Mouse (Mus musculus): ENCODE measurements at regions not wholly inside any gene's neighbourhood (a gene's known extent, or its start where the extent isn't known, plus 50 kb on each side); places are given as distances from the start of the nearest gene placed in this dataset.

- Histone ChIP-seq H3K9me3 (ENCODE audit: low read length) (no peaks in the 10 kb centered on the region), H3K4me2 (ENCODE audit: low read depth, low read length) (no peak overlapping the region), H3K4me3 (ENCODE audit: low read length) (no peak overlapping the region), H3K36me3 (ENCODE audit: insufficient read depth, low read length) (no peaks in the 10 kb centered on the region), H3K4me1 (ENCODE audit: insufficient read depth, low read length) (no peaks in the 10 kb centered on the region), H3K9ac (replicated peaks; ENCODE audit: low read length) (no peak overlapping the region), H3K27me3 (ENCODE audit: insufficient read depth, low read length) (no peaks in the 10 kb centered on the region), H3K27ac (no peak overlapping the region)
- ATAC-seq (no peak), DNase-seq (ENCODE audit: low spot score) (no peak)
- 71% methylated on average over 6 of the region's 6 CpGs for WGBS
- TF ChIP-seq CTCF (IDR thresholded peaks at IDR 0.05; ENCODE audit: low read depth) = no peak
Observed at GRCm38 (mm10) chr8:29585671-29586070, 2138.2 kb downstream of the Poteg start.

GRCm38 (mm10) chr8:29594129-29594528 is 2146.7 kb downstream of the Poteg start:
- Histone ChIP-seq H3K4me1 (ENCODE audit: insufficient read depth, low read length) (no peaks in the 10 kb centered on the region), H3K9ac (replicated peaks; ENCODE audit: low read length) (no peak overlapping the region), H3K4me2 (ENCODE audit: low read depth, low read length) (no peak overlapping the region), H3K4me3 (ENCODE audit: low read length) (no peak overlapping the region), H3K27me3 (ENCODE audit: insufficient read depth, low read length) (no peaks in the 10 kb centered on the region), H3K9me3 (ENCODE audit: low read length) (no peaks in the 10 kb centered on the region), H3K36me3 (ENCODE audit: insufficient read depth, low read length) (no peaks in the 10 kb centered on the region), H3K27ac (no peak overlapping the region)
- no peak for ATAC-seq
- TF ChIP-seq CTCF (IDR thresholded peaks at IDR 0.05; ENCODE audit: low read depth) = no peak
- DNase-seq (ENCODE audit: low spot score) = no peak
- WGBS = 66% methylated on average over 9 of the region's 9 CpGs

GRCm38 (mm10) chr8:29614098-29614497 is 2166.6 kb downstream of the Poteg start:
- no peak overlapping the region for H3K9ac ChIP-seq (replicated peaks; ENCODE audit: low read length)
- DNase-seq (ENCODE audit: low spot score) (no peak), ATAC-seq (no peak)
- WGBS = 62% methylated on average over 7 of the region's 7 CpGs
- no peaks in the 10 kb centered on the region for H3K9me3 ChIP-seq (ENCODE audit: low read length)
- H3K36me3 ChIP-seq (ENCODE audit: insufficient read depth, low read length) = no peaks in the 10 kb centered on the region
- no peaks in the 10 kb centered on the region for H3K27me3 ChIP-seq (ENCODE audit: insufficient read depth, low read length)
- H3K4me1 ChIP-seq (ENCODE audit: insufficient read depth, low read length) = no peaks in the 10 kb centered on the region
- TF ChIP-seq CTCF (IDR thresholded peaks at IDR 0.05; ENCODE audit: low read depth) = no peak
- H3K27ac ChIP-seq = no peak overlapping the region
- no peak overlapping the region for H3K4me2 ChIP-seq (ENCODE audit: low read depth, low read length)
- H3K4me3 ChIP-seq (ENCODE audit: low read length) = no peak overlapping the region

GRCm38 (mm10) chr8:29661616-29662015 is 2214.1 kb downstream of the Poteg start:
- 61% methylated on average over 3 of the region's 3 CpGs for WGBS
- TF ChIP-seq CTCF (IDR thresholded peaks at IDR 0.05; ENCODE audit: low read depth) = no peak
- Histone ChIP-seq H3K4me3 (ENCODE audit: low read length) (no peak overlapping the region), H3K27me3 (ENCODE audit: insufficient read depth, low read length) (no peaks in the 10 kb centered on the region), H3K36me3 (ENCODE audit: insufficient read depth, low read length) (no peaks in the 10 kb centered on the region), H3K4me1 (ENCODE audit: insufficient read depth, low read length) (no peaks in the 10 kb centered on the region), H3K4me2 (ENCODE audit: low read depth, low read length) (no peak overlapping the region), H3K9me3 (ENCODE audit: low read length) (no peaks in the 10 kb centered on the region), H3K9ac (replicated peaks; ENCODE audit: low read length) (no peak overlapping the region), H3K27ac (no peak overlapping the region)
- ATAC-seq = no peak
- peak; percentile 10 for DNase-seq (ENCODE audit: low spot score)

GRCm38 (mm10) chr8:29675870-29676269 is 2228.4 kb downstream of the Poteg start:
- no peak overlapping the region for H3K4me3 ChIP-seq (ENCODE audit: low read length)
- WGBS = 52% methylated on average over 3 of the region's 3 CpGs
- H3K4me1 ChIP-seq (ENCODE audit: insufficient read depth, low read length) = no peaks in the 10 kb centered on the region
- ATAC-seq = no peak
- H3K9me3 ChIP-seq (ENCODE audit: low read length) = no peaks in the 10 kb centered on the region
- H3K9ac ChIP-seq (replicated peaks; ENCODE audit: low read length) = no peak overlapping the region
- no peak overlapping the region for H3K4me2 ChIP-seq (ENCODE audit: low read depth, low read length)
- no peak overlapping the region for H3K27ac ChIP-seq
- TF ChIP-seq CTCF (IDR thresholded peaks at IDR 0.05; ENCODE audit: low read depth) = no peak
- no peaks in the 10 kb centered on the region for H3K36me3 ChIP-seq (ENCODE audit: insufficient read depth, low read length)
- no peaks in the 10 kb centered on the region for H3K27me3 ChIP-seq (ENCODE audit: insufficient read depth, low read length)
- DNase-seq (ENCODE audit: low spot score) = no peak

GRCm38 (mm10) chr8:29683340-29683739 is 2235.9 kb downstream of the Poteg start:
- 44% methylated on average over 1 of the region's 1 CpGs for WGBS

GRCm38 (mm10) chr8:29686594-29686993 is 2239.1 kb downstream of the Poteg start:
- Histone ChIP-seq H3K9me3 (ENCODE audit: low read length) (no peaks in the 10 kb centered on the region), H3K27ac (no peak overlapping the region), H3K4me3 (ENCODE audit: low read length) (no peak overlapping the region), H3K4me2 (ENCODE audit: low read depth, low read length) (no peak overlapping the region), H3K36me3 (ENCODE audit: insufficient read depth, low read length) (no peaks in the 10 kb centered on the region), H3K27me3 (ENCODE audit: insufficient read depth, low read length) (no peaks in the 10 kb centered on the region), H3K9ac (replicated peaks; ENCODE audit: low read length) (no peak overlapping the region), H3K4me1 (ENCODE audit: insufficient read depth, low read length) (no peaks in the 10 kb centered on the region)
- no peak for TF ChIP-seq CTCF (IDR thresholded peaks at IDR 0.05; ENCODE audit: low read depth)
- 46% methylated on average over 1 of the region's 1 CpGs for WGBS
- DNase-seq (ENCODE audit: low spot score) (no peak), ATAC-seq (no peak)

More at GRCm38 (mm10) chr8:29683340-29683739, 2235.9 kb downstream of the Poteg start:
- DNase-seq (ENCODE audit: low spot score) (no peak), ATAC-seq (no peak)
- TF ChIP-seq CTCF (IDR thresholded peaks at IDR 0.05; ENCODE audit: low read depth) = no peak
- no peaks in the 10 kb centered on the region for H3K27me3 ChIP-seq (ENCODE audit: insufficient read depth, low read length)
- H3K27ac ChIP-seq = no peak overlapping the region
- no peak overlapping the region for H3K9ac ChIP-seq (replicated peaks; ENCODE audit: low read length)
- no peaks in the 10 kb centered on the region for H3K4me1 ChIP-seq (ENCODE audit: insufficient read depth, low read length)
- no peak overlapping the region for H3K4me3 ChIP-seq (ENCODE audit: low read length)
- H3K36me3 ChIP-seq (ENCODE audit: insufficient read depth, low read length) = no peaks in the 10 kb centered on the region
- no peaks in the 10 kb centered on the region for H3K9me3 ChIP-seq (ENCODE audit: low read length)
- no peak overlapping the region for H3K4me2 ChIP-seq (ENCODE audit: low read depth, low read length)
